Comparison of ENCODE assay signal across 9 mouse cellular contexts in the genomic region with DNA sequence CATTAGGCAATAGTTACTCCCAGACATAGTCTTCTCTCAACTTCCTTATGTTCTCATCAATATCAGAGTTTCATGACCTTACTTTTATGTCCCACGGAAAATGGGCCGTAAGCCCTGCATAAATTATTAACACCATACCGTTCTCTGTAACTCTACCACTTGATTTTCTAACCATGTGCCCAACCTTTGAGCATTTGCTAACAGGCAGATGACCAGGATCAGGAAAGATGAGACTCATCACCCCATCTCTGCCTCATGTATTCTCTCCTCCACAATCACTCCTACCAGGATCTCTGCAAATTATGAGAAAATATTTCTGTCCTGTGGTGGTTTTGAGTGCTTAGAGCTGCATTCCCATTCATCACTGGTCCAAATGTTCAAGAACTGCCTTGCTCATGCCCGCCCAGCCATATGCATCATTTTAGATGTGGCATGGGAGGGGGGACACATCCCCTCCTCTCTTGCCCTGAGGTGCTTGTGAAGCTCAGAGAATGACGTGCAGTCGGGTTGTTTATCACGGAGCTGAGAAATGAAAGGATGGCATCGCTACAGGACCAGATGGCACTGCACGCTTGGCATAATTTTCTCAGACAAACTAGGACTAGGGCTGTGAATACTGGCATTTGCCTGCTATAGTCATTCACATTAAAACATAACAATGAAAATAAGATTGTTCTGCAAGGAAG.
DNase-seq lines count a peak whose midpoint lies in the region; ATAC-seq and TF ChIP-seq lines count a peak whose summit lies in the region.
"Had no signal": no experiment of that assay in that cellular context is flagged by ENCODE, and none has a peak within 500 bp of the region (broad histone marks: within the 10 kb centered on the region; RNA-seq: fewer than 3 reads in every experiment).

No protein-coding gene starts in this region.

- 71% methylated on average over 9 of the region's 9 CpGs for WGBS in midbrain, postnatal 0 days
- WGBS in lung, adult 2 months = 88% methylated on average over 9 of the region's 9 CpGs

- H3K4me1 ChIP-seq in midbrain, postnatal 0 days (ENCODE audit: insufficient read depth, low read length) = no peaks in the 10 kb centered on the region
- no peaks in the 10 kb centered on the region for H3K4me1 ChIP-seq in lung, adult 2 months (ENCODE audit: control insufficient read depth, insufficient read depth, low read length)
- H3K4me1 ChIP-seq: liver, embryonic 13.5 days had no signal

- TF ChIP-seq CTCF in midbrain, postnatal 0 days (IDR thresholded peaks at IDR 0.05) = no peak
- TF ChIP-seq CTCF in lung, adult 2 months (IDR thresholded peaks at IDR 0.05; ENCODE audit: insufficient read depth, low read length) = no peak

- H3K36me3 ChIP-seq in midbrain, postnatal 0 days (ENCODE audit: insufficient read depth, low read length) = no peaks in the 10 kb centered on the region
- H3K36me3 ChIP-seq: liver, embryonic 13.5 days had no signal

- no peak overlapping the region for H3K9ac ChIP-seq in midbrain, postnatal 0 days (replicated peaks; ENCODE audit: low read length, poor library complexity, severe bottlenecking)
- H3K9ac ChIP-seq: liver, embryonic 13.5 days had no signal

- no peaks in the 10 kb centered on the region for H3K27me3 ChIP-seq in midbrain, postnatal 0 days (ENCODE audit: insufficient read depth, low read length)
- H3K27me3 ChIP-seq: liver, embryonic 13.5 days had no signal

- H3K9me3 ChIP-seq in midbrain, postnatal 0 days (ENCODE audit: low read length) = no peaks in the 10 kb centered on the region
- H3K9me3 ChIP-seq: liver, embryonic 13.5 days had no signal

- no peak overlapping the region for H3K4me3 ChIP-seq in midbrain, postnatal 0 days (ENCODE audit: low read depth, low read length)
- H3K4me3 ChIP-seq in lung, adult 2 months (replicated peaks; ENCODE audit: extremely low read depth, low read depth, low read length) = no peak overlapping the region
- H3K4me3 ChIP-seq: liver, embryonic 13.5 days had no signal

- H3K4me2 ChIP-seq in midbrain, postnatal 0 days (ENCODE audit: low read depth, low read length, poor library complexity, severe bottlenecking) = no peak overlapping the region
- H3K4me2 ChIP-seq: liver, embryonic 13.5 days had no signal

- DNase-seq in brain, embryonic 18.5 days (ENCODE audit: low read depth, low spot score) = peak; percentile 83
- peak; percentile 97 for DNase-seq in cerebellum, adult 9-11 months
- DNase-seq in layer of hippocampus, adult 18-20 months (ENCODE audit: low spot score in 2 of 2) = peak; percentile 81 to 93
- peak; percentile 86 for DNase-seq in midbrain, postnatal 0 days (ENCODE audit: low spot score)
- DNase-seq in adipocyte (ENCODE audit: low spot score) = no peak
- DNase-seq in lung, adult 2 months = no peak
- no peak for DNase-seq in gastrocnemius, adult 8-10 months (ENCODE audit: low spot score in 2 of 2)
- DNase-seq: adrenal gland, adult 2 months; liver, embryonic 13.5 days had no signal

- H3K27ac ChIP-seq in midbrain, postnatal 0 days (ENCODE audit: low read depth, low read length) = no peak overlapping the region
- H3K27ac ChIP-seq: liver, embryonic 13.5 days had no signal

- no peak for TF ChIP-seq POLR2A in lung, adult 2 months (IDR thresholded peaks at IDR 0.05; ENCODE audit: borderline replicate concordance, extremely low read depth, low read depth, low read length)

- ATAC-seq in midbrain, postnatal 0 days (ENCODE audit: low FRiP score) = no peak; the same call in 1 of the 2 replicates

Comparison
In these comparisons a context has a peak if more than half of its experiments do, and no peak if none do; other contexts are left out.
1. DNase-seq: peak in brain, embryonic 18.5 days (single experiment), cerebellum, adult 9-11 months (single experiment), layer of hippocampus, adult 18-20 months (2 of 2) and midbrain, postnatal 0 days (single experiment); none in adipocyte (single experiment), lung, adult 2 months (single experiment) and gastrocnemius, adult 8-10 months (0 of 2).